Mouse (Mus musculus) gastrocnemius, postnatal 36 days (tissue): ENCODE data around the gene Hyal1. TPM values are rescaled to one million over a fixed set of nuclear protein-coding genes. Genes with fewer than 3 reads are reported as not detected.
A peak's percentile ranks its signal among the peaks of the same experiment; 100 is the strongest.

Source experiments
- DNase-seq, 2 experiments: peaks; one replicate each; pipeline ENCODE4 v3.0.0; 2022
- intact Hi-C: fragments of 180-260 bp; cut with DNase I; formaldehyde crosslinking; loops from one replicate; pipeline ENCODE4 v1.15.1; 2025
- total RNA-seq, 2 experiments: library from RNA; stranded (reverse); gene quantifications; 2 replicates each; pipeline ENCODE4 v1.2.3; 2021

Hyal1 gene
- total RNA-seq, 2 experiments from 2014 or later, result 2.5 to 2.8 TPM

DNA sequence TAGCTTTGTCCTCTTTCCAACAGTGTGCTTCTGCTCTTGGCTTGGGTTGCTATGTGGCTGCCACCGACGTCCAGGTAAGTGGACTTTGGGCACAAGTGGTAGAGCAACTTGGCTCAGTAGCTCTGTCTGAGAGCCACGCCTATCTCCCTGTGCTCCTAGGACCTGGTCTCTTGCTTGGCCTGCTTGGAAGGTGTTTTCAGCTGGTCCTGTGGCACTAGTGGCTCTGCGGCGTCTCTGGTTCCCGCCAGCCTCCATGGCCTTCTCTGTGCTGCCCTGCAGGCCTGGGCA is 14.0 kb downstream of the Hyal1 start:
- intact Hi-C loops, result no loop called here
- no peak for DNase-seq

DNA sequence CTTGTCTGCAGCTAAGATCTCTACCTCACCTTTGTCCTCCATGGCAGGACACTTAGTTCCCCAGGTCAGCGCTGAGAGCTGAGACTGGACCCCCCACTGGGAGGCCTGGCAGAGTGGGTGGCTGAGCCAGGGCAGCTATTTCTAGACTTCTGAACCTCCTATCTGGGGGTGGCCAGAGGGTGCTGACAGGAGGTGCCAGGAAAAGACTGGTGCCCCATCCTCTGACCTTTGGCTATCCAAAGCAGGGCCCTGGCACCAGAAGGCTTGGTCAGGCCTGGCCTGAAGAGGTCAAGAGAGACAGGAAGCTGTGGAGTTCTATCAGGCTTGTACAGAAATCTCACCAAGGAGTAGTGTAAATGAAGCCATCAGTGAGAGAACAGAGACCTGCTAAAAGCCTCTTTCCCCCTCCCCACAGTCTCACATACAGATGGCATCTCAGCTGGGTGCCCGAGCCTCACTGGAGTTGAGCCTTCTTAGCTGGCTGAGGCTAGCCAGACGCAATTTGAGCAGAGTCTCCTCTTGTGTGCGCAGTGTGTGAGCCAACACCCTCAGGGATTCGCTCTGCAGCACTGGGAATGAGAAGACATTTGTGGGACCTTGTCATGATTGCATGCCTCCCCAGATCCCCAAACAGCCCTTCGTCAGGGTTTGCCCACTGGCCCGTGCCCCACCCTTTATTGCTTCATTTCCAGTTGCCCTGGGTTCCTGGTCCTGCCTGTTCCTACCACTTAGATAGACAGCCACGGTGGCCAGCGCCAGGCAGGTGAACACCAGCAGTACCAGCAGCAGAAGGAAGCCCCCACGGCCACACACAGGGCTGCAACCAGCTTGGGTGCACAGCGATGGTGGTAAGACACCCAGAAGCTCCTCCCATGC is 16.6 kb downstream of the Hyal1 start:
- intact Hi-C loops, result no loop called here
- DNase-seq, result peak in 1 of 2 experiments; percentile 59

DNA sequence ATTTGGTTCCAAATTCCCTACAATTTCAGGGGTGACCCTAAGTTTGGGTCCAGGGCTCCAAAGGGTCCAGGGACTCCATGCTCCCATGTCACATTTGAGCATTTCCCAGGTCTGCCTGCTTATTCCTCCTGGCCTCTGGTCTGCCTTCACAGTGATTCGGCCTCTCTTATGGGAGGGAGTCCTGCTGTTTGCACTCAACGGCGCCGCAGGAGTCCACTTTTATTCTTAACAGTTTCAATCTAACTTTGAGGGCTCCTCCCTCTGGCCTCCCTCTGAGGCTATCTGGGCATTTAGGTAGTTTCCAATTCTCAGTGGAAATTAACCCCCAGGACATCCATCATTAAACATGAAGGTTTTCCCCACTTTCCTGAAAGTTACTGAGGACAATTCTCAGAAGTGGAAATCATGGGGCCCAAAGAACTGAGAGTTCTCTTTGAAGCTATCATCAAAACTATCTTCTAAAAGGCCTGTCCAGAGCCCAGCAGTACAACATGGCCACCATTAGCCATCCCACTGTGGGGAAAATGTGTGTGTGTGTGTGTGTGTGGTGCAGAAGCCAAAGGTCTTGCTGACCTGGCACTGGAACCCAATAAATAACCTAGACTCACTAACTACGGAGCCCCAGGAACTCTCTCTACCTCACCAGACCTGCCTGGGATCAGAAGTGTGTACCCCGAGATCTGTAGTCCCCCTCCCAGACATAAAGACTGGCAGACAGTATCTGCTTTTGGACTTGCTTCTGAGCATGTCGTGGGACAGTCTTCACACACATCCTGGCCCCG is 17.7 kb downstream of the Hyal1 start:
- no peak for DNase-seq
- intact Hi-C loops, result no loop called here

DNA sequence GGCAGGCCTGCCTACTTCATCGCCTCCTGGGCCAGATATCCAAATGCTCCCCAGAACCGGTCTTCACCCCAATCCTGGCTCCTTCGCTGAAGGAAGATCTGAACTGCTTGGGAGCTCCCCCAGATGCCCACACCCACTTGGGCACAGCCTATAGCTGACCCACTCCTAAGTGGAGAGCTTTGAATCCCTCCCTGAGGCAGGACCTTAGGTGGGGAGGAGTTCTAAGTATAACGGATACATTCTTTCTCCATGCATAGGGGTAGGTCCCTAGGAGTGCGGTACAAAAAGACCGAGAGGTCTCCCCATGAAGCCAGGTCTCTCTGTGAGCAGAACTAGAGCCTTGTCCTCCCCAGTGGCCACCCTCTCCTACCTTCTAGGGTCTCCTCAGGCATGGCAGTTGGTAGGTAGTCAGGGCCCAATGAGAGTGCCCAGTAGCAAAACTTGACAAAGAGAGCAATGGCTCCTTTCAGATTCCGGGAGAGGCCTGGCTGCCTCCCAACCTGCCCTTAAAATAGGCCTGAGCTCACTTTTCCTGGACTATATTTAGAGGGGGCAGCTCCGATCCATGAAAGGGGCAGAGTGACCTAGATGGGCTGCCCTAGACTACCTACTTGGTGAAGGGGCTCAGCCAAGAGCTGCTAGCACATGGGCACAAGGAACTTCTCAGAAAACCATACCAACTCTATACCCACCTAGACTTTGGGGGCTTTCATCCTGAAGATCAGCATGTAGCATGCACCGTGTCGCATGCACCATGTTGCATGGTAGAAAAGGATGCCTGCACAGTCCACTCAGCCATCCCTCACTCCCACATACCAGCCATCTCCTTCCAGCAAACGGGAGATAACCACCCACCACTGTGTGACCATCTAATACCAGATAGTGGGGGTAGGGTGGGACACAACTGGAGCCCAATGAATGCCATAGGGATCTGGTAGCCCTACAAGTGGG is 20.2 kb downstream of the Hyal1 start:
- intact Hi-C loops, result no loop called here
- peak; percentile 58 to 67 for DNase-seq

DNA sequence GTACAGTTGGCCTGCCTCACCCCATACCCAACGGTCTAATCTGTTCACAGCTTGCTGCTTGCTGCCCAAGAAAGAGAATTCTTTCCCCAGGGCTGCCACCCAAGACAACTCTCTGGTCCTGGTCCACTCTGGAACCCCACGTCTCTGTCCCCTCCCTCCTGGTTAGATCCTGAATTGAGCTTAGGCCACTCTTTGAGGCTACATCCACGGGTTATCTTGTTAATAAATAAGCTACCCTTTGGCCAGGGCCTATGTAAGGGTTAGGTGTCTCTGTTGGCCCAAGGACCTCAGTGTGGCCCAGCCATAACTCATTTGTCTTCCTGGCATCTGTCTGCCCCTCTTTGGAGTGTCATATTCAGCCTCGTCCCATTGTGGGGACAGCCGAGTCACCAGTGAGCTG is 21.7 kb downstream of the Hyal1 start:
- no peak for DNase-seq
- intact Hi-C loops, result no loop called here

DNA sequence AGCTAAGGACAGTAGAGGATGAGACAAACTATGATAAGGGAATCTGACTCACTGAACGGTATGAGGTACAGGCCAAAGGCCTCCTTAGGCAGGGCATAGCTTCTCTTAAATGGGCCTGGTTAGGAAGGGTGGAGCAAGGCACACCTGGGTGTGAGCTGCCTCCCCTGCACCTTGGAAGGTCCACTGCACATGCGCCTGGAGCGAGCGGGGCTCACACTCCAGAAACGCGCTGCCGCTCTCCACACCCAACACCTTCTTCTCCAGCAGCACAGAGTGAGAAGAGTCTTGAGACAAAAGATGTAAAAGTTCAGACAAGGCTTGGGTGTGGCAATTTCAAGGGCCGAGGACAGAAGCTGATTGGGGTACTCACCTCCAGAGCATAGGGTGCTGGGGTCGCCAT is 22.7 kb downstream of the Hyal1 start:
- intact Hi-C loops, result no loop called here
- no peak for DNase-seq

DNA sequence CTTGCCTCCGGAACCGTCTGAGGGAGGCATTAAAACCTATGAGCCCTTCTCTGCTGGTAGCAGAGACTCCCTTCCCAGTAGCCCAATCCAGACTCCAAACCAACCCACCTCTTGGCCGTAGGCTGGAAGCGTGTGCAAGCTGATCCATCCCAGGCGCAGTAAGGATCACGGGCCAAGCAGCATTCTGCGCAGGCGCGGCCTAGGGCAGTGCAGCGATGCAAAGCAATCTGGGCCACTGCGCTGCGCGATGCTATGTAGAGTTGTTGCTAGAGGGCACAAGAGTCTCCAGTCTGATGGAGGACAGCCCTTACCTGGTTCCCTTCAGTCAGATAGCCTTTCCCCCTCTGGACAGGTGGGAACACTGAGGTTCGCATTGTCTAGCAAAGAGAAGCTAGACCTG is 23.1 kb downstream of the Hyal1 start:
- intact Hi-C loops, result loop anchor here (2.0 kb wide), 1 partner anchor 77 kb away; no protein-coding TSS in a partner anchor
- no peak for DNase-seq

DNA sequence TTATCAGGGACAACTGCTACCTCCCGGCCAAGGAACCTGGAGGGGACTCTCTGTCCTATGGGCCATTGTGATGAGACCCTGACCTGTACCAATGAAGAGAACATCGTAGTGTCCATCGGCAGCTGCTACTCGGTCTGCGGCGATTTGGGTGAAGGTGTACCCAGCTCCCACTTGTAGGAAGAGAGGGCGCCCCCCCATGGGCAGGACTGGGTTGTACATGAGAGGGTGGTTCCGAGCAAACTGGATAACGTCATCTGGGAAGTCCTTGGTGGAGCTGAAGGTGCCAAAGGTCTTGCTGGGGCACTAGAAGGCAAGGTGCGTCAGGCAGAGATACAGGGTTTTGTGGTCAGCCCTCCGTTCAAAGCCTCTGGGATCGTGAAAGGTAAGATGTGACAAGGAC is 24.0 kb downstream of the Hyal1 start:
- intact Hi-C loops, result loop anchor here (2.0 kb wide), 1 partner anchor 76 kb away; no protein-coding TSS in a partner anchor
- no peak for DNase-seq

DNA sequence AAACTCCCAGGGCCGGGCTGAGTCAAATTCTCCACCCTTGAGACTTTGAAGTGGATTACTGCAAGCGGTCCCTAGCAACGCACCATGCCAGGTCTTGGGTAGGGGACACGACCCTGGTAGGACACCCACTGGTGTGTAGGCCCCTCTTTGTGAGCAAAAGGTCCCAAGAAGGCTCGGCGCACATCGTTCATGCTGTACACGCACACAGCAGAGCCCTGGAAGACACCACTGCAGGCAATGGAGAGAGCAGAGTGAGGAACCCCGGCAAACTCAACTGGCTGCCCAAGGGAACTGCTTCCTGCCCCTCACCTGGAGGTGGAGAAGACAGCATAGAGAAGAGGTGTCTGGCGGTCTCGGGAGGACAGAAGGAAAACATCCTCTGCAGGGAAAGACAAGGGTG is 24.5 kb downstream of the Hyal1 start:
- intact Hi-C loops, result loop anchor here (2.0 kb wide), 1 partner anchor 76 kb away; no protein-coding TSS in a partner anchor
- no peak for DNase-seq

DNA sequence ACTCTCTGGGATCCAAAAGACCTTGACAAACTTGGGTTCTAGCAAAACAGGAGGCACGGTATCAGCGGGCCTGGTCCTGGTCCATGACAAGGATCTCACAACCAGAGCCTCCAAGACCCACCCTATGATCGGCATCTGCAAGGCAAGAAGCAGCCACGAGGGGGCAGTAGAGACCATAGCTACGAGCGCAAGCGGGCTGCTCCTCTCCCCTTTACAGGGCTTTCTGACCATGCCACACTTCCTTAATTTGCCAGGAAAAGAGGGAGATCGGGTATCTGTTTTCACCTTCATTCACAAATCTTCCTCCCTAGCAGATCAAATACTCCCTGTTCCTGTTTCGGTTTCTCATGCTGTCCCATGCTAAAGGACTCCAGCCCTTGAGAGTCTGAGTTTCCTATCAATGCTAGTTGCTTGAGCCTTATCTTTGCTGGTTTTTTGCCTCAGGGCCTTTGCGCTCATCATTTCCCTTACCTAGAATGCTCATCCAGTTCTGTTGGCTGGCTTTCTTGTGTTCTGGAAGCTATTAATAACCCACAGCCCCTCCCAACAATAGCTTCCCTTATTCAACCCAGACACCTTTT is 25.4 kb downstream of the Hyal1 start:
- peak; percentile 93 for DNase-seq
- intact Hi-C loops, result loop anchor here (1.0 kb wide), 1 partner anchor 43 kb away; no protein-coding TSS in a partner anchor

DNA sequence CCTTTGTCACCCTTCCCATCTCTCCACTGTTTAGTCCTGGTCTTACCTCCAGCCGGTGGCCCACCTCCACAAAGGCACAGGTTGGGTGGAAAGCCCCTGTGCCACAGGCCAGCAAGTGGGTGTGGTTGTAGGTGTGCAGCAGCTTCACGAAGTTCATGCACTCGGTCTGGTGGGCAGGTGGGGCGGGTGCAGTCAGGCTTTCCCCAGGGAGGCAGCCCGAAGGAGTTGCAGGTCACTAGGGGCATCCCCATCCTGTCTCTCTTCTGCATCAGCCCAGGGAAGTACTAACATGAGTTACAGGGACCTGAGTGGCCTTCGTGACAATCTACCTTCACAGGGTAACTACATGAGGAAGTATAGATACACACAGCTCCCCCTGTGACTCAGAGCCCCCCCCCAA is 26.5 kb downstream of the Hyal1 start:
- no peak for DNase-seq
- intact Hi-C loops, result no loop called here

DNA sequence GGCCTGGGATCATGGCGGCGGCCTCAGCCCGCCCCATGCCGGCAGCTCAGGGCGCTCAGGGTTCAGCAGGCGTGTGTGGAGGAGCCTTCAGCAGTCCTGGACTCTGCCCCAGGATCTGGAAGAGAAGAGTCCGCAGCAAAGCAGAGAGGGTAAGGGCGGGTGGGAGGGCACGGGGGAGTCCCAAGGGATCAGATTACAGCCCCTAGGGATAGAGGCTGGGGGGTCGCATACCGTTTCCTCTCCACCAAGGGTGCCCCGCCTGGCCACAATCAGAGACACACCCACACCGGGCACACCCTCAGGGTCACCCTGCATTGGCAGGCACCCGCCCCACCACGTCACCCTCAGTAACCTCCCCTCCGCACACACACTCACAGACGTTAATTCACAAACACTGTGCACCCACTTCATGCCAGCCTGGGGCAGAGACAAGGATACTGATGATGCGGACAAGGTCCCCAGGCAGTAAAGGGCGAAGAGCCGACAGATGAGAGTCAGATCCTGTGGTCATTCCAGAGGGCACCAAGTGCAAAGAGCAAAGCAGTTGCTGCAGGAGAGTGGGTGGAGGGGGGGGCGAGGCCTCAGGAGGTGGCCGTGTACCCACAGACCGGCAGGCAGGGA is 28.4 kb downstream of the Hyal1 start:
- intact Hi-C loops, result no loop called here
- DNase-seq, result no peak

DNA sequence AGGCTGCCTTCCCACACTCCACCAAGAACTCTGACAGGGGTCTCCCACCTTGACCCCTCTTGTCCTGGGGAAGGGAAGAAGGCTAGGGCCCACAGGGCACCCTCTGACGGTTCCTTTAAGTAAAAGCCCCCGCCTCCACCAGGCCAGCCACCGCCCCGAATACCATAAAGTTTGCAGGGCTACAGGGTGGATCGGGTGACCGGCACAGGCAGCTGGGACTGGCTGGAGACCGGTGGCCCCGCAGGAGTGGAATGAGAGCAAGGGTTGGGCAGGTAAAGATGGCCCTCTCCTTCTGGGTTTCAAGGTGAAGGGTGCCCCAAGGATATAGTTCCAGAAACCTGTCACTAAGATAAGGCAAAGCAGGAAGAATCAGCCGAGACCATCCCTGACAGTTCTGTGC is 29.9 kb downstream of the Hyal1 start:
- intact Hi-C loops, result no loop called here
- peak; percentile 48 to 51 for DNase-seq

DNA sequence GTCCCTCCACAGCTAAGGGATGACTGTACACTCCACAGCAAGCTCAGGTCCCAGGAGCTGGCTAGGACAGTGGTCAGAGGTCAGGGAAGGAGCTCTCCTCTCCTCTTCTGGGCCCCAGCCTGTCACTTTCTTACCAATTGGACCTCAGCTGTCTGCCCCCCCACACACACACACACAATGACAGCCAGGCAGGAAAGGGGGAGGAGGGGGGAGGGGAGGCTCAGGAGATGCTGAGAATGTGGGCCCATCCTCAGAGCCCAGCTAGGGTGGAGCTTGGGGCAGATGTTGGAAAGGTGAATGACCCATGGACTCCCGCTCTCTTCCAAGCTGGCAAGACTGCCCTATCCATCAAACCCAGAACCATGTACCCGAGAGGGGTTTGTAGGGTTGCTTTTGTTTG is 30.3 kb downstream of the Hyal1 start:
- no peak for DNase-seq
- intact Hi-C loops, result no loop called here

DNA sequence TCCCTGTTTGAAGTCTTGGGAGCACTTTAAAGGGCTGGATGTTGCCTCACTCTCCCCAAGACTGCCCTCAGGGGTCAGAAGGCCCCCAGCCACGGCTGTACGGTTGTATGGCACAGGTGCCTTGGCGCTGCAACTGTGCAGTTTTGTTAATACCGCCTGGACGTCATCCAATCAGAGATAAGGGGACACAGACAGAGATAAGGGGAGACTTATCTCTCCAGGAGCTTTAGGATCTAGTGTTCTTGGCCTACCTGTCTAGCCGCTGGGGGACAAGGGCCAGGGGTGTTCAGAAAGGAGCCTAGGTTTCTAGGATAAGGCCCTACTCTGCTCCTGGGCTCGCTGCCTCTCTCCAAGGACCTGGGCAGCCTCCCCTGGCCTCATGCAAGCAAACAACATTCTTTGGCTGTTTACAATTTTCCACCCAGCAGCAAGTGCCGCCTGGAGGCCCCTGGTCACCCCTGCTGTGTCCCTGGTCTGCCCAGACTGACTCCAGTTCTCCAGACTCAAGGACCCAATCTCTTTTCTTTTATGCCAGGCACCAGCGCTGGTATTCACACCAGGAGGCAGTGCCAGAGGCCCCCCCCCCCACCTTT is 31.0 kb downstream of the Hyal1 start:
- intact Hi-C loops, result no loop called here
- DNase-seq, result no peak

DNA sequence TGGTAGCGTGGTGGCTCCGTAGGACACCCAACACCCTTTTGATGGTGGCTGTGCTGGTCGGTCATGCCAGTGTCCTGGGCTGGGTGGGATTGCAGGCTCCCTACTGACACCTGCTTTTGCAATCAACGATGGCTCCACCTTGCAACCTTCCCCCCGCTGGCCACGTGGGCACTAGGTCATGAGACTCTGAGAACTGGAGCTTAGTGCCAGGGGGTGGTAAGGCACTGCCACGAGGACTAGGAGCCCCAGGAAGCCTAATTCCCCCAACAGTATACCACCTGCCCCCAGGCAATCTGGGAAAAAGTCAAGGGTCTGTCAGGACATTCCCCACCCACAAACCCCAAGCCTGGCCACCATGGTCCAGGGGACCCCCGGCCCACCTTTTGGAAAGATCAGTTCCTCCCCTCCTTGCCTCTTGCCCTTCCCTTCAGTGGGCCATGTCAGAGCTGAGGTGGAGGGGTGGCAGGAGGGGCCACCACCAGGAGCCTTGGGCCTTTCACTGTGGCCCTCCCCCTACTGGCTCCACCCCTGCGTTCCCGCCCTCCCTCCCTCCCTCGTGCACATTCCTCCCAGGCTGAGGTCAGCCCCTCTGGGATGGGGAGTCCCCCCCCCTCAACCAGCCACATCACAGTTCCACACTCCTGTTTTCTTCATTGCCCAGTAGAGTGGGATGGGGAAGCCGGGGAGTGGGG is 32.2 kb downstream of the Hyal1 start, which contains the start of gene Sema3b:
Sema3b (minus strand) TSS at position 489 of the 692 bp plus-strand sequence.
- peak in 1 of 2 experiments; percentile 60 for DNase-seq
- intact Hi-C loops, result no loop called here

DNA sequence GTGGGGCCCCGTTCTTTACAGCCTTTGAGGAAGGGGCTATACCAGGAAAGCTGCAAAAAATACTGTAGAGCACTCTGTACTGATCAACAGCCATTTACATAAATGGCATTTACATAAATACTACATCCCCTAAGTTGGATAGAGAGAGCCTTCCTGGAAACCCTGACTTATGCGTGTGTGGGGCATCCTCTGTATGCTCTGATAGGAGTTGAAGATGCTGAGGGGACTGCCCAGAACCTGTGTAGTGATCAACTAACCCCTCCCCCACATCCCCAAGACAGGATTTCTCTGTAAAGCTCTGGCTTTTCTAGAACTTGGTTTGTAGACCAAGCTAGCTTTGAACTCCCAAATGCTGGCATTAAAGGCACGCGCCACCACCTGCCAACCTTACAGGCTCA is 32.7 kb downstream of the Hyal1 start:
- DNase-seq, result no peak
- intact Hi-C loops, result no loop called here

DNA sequence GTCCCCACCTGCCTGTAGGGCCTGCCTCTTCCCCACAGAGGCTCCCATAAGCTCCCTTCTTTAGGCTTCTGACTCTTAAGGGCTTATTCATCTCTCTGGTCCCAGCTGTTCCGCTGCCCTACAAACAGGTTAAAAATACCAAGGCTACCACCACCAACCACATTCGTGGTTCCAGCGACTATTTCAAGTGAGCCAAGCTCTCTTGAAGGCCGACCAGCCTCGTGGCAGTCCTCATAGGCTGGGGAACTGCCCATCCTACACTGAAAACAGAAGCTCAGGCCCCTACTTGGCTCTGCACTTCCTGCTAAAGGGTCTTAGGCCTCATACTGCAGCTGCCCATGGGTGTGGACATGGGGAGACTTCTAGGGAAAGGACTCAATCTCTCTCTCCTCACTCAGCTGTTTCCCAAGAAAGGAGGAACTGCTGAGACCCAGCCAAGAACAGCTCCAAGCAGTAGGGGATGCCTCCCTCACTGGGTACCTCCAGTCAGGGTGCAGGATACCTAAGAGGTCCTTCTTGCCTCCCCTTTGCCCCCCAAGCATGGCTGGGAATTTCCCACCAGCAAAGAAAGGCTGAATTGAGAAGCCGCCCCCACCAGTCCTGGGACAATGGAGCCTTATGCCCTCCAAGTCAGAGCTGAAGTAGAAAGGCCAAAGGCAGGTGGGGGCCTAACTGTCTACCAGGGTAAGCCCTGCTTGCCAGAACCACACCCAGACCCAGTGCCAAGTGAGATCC is 34.9 kb downstream of the Hyal1 start:
- intact Hi-C loops, result loop anchor here (2.0 kb wide), 1 partner anchor 21 kb away; no protein-coding TSS in a partner anchor
- no peak for DNase-seq
